Mouse (Mus musculus) neural tube, embryonic 15.5 days (tissue): ENCODE measurements around the gene Tmem233. TPM values are rescaled to one million over a fixed set of nuclear protein-coding genes. Genes with fewer than 3 reads are reported as not detected.

ENCODE experiments used
- ATAC-seq: fragments of 200-750 bp; cut with Nextera tagmentation; 2 replicates; pipeline ENCODE4 v1.8.0; 2017; ENCODE audit warnings: mild to moderate bottlenecking, moderate TSS enrichment, moderate library complexity; ENCODE audit not compliant: low FRiP score
- H3K27ac ChIP-seq: fragments of 300-500 bp; sonication (generic); replicated peaks from 2 replicates; pipeline ENCODE4 v1.5.1; 2015; ENCODE audit warnings: mild to moderate bottlenecking, inconsistent platforms
- H3K27me3 ChIP-seq: fragments of 300-500 bp; sonication (generic); replicated peaks from 2 replicates; pipeline ENCODE4 v1.6.1; 2015; ENCODE audit warnings: inconsistent platforms
- H3K36me3 ChIP-seq: fragments of 300-500 bp; sonication (generic); 2 replicates; pipeline ENCODE4 v1.6.1; 2015; ENCODE audit warnings: inconsistent platforms
- H3K4me1 ChIP-seq: fragments of 300-500 bp; sonication (generic); 2 replicates; pipeline ENCODE4 v1.6.1; 2015; ENCODE audit warnings: inconsistent platforms
- H3K4me2 ChIP-seq: fragments of 300-500 bp; sonication (generic); 2 replicates; pipeline ENCODE4 v1.6.1; 2015; ENCODE audit warnings: inconsistent platforms, mild to moderate bottlenecking, moderate library complexity
- H3K4me3 ChIP-seq: fragments of 300-500 bp; sonication (generic); replicated peaks from 2 replicates; pipeline ENCODE4 v1.5.1; 2015; ENCODE audit warnings: mild to moderate bottlenecking, inconsistent platforms
- H3K9ac ChIP-seq: fragments of 300-500 bp; sonication (generic); replicated peaks from 2 replicates; pipeline ENCODE4 v1.6.1; 2015; ENCODE audit warnings: mild to moderate bottlenecking, inconsistent platforms
- H3K9me3 ChIP-seq: fragments of 300-500 bp; sonication (generic); replicated peaks from 2 replicates; pipeline ENCODE4 v1.6.1; 2016; ENCODE audit warnings: inconsistent platforms
- WGBS: fragments of 180-500 bp; shearing (Covaris S2); methylation state at CpG from one replicate; pipeline ENCODE4 v1.1.7; 2015; ENCODE audit warnings: mixed read lengths; 5-methylcytosine and 5-hydroxymethylcytosine counted together
- polyA plus RNA-seq: library from polyadenylated mRNA; unstranded; fragments of >200 nt; fragmentation: Nextera tagmentation; extraction: Ambion mirVana; gene quantifications from 2 replicates; pipeline ENCODE4 v1.2.1, GENCODE M21; 2015

Tmem233 gene
- polyA plus RNA-seq, 1 experiment from 2014 or later, result 0.10 TPM

DNA sequence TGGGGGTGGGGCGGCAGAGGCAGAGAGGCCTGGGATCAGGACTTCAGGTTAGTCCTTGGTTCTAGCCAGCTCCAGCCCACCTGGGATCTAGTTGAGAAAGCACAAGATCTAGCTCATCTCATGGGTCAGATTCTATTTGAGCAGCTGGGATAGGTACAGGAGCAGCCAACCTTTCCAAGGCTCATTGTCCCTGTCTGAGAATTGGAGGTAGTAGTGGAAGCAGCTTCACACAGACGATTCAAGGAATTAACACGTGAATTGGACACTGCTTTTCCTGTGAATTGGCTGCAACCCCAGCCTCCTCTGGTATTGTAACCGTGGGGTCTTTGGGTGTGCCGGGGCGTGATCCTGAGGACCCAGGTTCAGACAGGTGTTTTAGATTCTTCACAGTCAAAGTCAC lies 30.2 kb downstream of the Tmem233 start:
- H3K9me3 ChIP-seq, result no peaks in the 10 kb centered on the region
- no peak overlapping the region for H3K4me3 ChIP-seq
- WGBS, result 63% methylated on average over 6 of the region's 6 CpGs
- no peaks in the 10 kb centered on the region for H3K36me3 ChIP-seq
- H3K9ac ChIP-seq, result no peak overlapping the region
- no peaks in the 10 kb centered on the region for H3K27me3 ChIP-seq
- no peak overlapping the region for H3K4me2 ChIP-seq
- no peaks in the 10 kb centered on the region for H3K4me1 ChIP-seq
- ATAC-seq, result no peak
- no peak overlapping the region for H3K27ac ChIP-seq

- no peak overlapping the region for H3K27ac ChIP-seq
- no peak for ATAC-seq
- no peak overlapping the region for H3K4me2 ChIP-seq
- no peaks in the 10 kb centered on the region for H3K36me3 ChIP-seq
- no peaks in the 10 kb centered on the region for H3K9me3 ChIP-seq
- WGBS, result 85% methylated on average over 5 of the region's 5 CpGs
- H3K27me3 ChIP-seq, result no peaks in the 10 kb centered on the region
- no peak overlapping the region for H3K4me3 ChIP-seq
- H3K4me1 ChIP-seq, result no peaks in the 10 kb centered on the region
- H3K9ac ChIP-seq, result no peak overlapping the region
Measured at GRCm38 (mm10) chr5:116052171-116052570, 30.9 kb downstream of the Tmem233 start.

- no peaks in the 10 kb centered on the region for H3K27me3 ChIP-seq
- no peak overlapping the region for H3K9ac ChIP-seq
- no peak overlapping the region for H3K4me3 ChIP-seq
- H3K4me1 ChIP-seq, result no peaks in the 10 kb centered on the region
- H3K27ac ChIP-seq, result no peak overlapping the region
- H3K9me3 ChIP-seq, result no peaks in the 10 kb centered on the region
- H3K36me3 ChIP-seq, result no peaks in the 10 kb centered on the region
- no peak for ATAC-seq
- 86% methylated on average over 4 of the region's 4 CpGs for WGBS
- no peak overlapping the region for H3K4me2 ChIP-seq
Measured at GRCm38 (mm10) chr5:116049821-116050220, 33.2 kb downstream of the Tmem233 start.

DNA sequence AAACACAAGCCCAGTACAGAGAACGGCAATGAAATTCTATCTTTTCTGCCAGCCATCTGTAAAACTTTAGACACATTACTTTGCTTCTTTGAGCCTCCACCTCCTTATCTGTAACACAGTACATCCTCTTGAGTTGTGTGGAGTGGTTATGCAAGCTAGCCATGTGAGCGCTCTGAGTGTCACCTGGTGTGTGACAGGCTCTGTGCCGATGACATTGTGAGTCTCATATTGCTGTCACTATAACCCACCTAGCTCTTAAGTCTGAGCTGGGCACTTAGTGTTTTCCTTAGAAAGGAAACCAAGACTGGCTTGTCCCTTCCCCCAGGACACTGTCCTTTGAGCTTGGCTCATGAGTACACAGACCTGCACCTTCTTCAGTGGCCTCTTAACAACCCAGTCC lies 34.7 kb downstream of the Tmem233 start:
- Histone ChIP-seq H3K36me3 (no peaks in the 10 kb centered on the region), H3K4me3 (no peak overlapping the region)
- 99% methylated on average over 3 of the region's 3 CpGs for WGBS

DNA sequence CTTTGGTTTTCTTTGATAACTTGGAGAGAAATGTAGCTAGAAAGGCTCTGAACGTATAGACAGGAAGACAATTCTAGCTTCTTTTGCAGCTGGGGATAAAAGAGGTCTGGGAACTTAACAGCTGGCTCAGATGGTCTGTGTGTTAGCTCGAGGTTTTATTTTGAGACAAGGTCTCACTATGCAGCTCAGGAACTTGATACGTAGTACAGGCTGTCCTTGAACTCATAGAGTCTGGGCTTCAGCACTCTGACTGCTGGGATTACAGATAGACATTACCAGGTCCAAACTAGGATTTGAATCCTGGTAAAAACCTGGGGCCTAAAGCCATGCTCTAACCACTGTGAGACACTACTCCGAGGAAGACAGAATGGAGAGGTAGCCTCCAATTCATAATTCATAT lies 36.8 kb downstream of the Tmem233 start:
- Histone ChIP-seq H3K4me3 (no peak overlapping the region), H3K27me3 (no peaks in the 10 kb centered on the region), H3K9me3 (no peaks in the 10 kb centered on the region), H3K9ac (no peak overlapping the region), H3K4me1 (no peaks in the 10 kb centered on the region), H3K27ac (no peak overlapping the region), H3K4me2 (no peak overlapping the region), H3K36me3 (no peaks in the 10 kb centered on the region)
- 79% methylated on average over 4 of the region's 4 CpGs for WGBS
- no peak for ATAC-seq

More for the DNA sequence above, 34.7 kb downstream of the Tmem233 start:
- ATAC-seq, result no peak
- H3K9me3 ChIP-seq, result no peaks in the 10 kb centered on the region
- no peak overlapping the region for H3K27ac ChIP-seq
- H3K27me3 ChIP-seq, result no peaks in the 10 kb centered on the region
- H3K4me1 ChIP-seq, result no peaks in the 10 kb centered on the region
- no peak overlapping the region for H3K9ac ChIP-seq
- H3K4me2 ChIP-seq, result no peak overlapping the region

GRCm38 (mm10) chr5:116045581-116045980 lies 37.5 kb downstream of the Tmem233 start:
- Histone ChIP-seq H3K27ac (no peak overlapping the region), H3K4me3 (no peak overlapping the region), H3K27me3 (no peaks in the 10 kb centered on the region), H3K4me1 (no peaks in the 10 kb centered on the region), H3K4me2 (no peak overlapping the region), H3K9me3 (no peaks in the 10 kb centered on the region), H3K36me3 (no peaks in the 10 kb centered on the region), H3K9ac (no peak overlapping the region)
- ATAC-seq, result no peak
- 84% methylated on average over 8 of the region's 8 CpGs for WGBS

- no peaks in the 10 kb centered on the region for H3K36me3 ChIP-seq
- no peak overlapping the region for H3K9ac ChIP-seq
- H3K4me2 ChIP-seq, result no peak overlapping the region
- no peak overlapping the region for H3K27ac ChIP-seq
- no peaks in the 10 kb centered on the region for H3K27me3 ChIP-seq
- WGBS, result 68% methylated on average over 7 of the region's 7 CpGs
- no peaks in the 10 kb centered on the region for H3K4me1 ChIP-seq
- no peak overlapping the region for H3K4me3 ChIP-seq
- no peaks in the 10 kb centered on the region for H3K9me3 ChIP-seq
- ATAC-seq, result no peak
Measured at GRCm38 (mm10) chr5:116042241-116042640, 40.8 kb downstream of the Tmem233 start.

DNA sequence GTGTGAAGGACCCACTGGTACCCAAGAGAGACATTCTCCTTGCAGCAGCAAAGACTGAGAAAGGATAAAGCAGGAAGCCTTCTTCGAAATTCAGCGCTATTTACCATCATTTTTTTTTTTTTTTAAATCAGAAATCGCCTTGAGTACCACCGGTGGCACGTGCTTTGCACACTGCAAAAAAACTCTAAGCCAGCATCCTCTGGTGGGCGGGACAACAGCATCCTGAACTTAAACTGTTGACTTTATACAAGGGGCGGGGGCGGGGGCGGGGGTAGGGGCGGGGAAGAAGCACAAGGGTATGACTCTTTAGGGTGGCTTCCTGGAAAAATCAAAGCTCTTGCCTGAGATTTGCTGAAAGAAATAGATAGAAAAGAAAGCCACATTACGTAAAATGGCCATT lies 43.3 kb downstream of the Tmem233 start:
- Histone ChIP-seq H3K27ac (no peak overlapping the region), H3K36me3 (no peaks in the 10 kb centered on the region)
- ATAC-seq, result no peak

DNA sequence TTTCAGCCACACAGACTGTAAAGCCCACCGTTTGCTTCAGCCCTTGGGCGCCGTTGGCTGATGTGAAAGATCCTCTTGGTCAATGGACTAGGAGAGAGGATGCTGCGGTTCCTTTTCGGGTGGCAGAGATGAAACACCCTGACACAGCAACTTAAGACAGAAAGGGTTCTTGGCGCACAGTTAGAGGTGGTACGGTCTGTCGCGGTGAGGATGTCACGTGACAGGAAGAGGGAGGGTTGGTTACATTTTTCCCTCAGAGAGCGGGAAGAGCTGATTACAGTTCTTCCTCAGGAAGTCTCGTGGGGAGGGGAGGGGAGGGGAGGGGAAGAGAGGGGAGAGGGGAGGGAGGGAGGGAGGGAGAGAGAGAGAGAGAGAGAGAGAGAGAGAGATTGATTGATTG lies 45.3 kb downstream of the Tmem233 start:
- Histone ChIP-seq H3K36me3 (no peaks in the 10 kb centered on the region), H3K4me1 (no peaks in the 10 kb centered on the region), H3K4me2 (no peak overlapping the region), H3K27ac (no peak overlapping the region), H3K27me3 (no peaks in the 10 kb centered on the region), H3K9me3 (no peaks in the 10 kb centered on the region), H3K4me3 (no peak overlapping the region), H3K9ac (no peak overlapping the region)
- 58% methylated on average over 12 of the region's 12 CpGs for WGBS
- ATAC-seq, result no peak

More for the DNA sequence above, 43.3 kb downstream of the Tmem233 start:
- Histone ChIP-seq H3K4me2 (peak overlapping the region; percentile 37), H3K4me1 (no peaks in the 10 kb centered on the region), H3K9me3 (no peaks in the 10 kb centered on the region), H3K4me3 (no peak overlapping the region), H3K9ac (no peak overlapping the region), H3K27me3 (no peaks in the 10 kb centered on the region)
- 27% methylated on average over 11 of the region's 11 CpGs for WGBS

GRCm38 (mm10) chr5:116036465-116036864 lies 46.6 kb downstream of the Tmem233 start:
- H3K4me2 ChIP-seq, result no peak overlapping the region
- H3K4me3 ChIP-seq, result no peak overlapping the region
- 57% methylated on average over 16 of the region's 16 CpGs for WGBS
- H3K4me1 ChIP-seq, result peaks cover 3% of the 10 kb centered on the region; the same call in 1 of the 2 replicates
- no peaks in the 10 kb centered on the region for H3K36me3 ChIP-seq
- no peak overlapping the region for H3K9ac ChIP-seq
- H3K27me3 ChIP-seq, result no peaks in the 10 kb centered on the region
- H3K27ac ChIP-seq, result peak overlapping the region; percentile 33; the same call in 1 of the 2 replicates
- no peaks in the 10 kb centered on the region for H3K9me3 ChIP-seq
- no peak for ATAC-seq

DNA sequence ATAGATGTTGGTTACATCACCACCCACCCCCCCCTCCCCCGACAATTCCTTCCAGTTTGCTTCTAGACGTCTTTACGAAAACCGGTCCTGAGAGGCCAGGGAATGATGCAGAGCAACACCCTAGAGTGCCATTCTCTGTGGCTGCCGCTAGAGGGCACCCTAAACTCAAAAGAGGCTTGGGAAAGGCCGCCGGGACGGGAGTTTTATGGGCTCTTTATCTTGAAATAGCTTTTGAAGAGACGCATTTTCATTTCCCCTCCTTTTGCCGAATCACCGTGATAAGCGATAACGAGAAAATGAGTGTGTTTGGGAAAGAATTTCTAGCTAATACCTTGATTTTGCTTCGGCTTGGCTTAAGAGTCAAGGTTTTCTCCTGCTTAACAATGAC lies 51.9 kb downstream of the Tmem233 start:
- H3K4me2 ChIP-seq, result peak overlapping the region; percentile 58
- no peaks in the 10 kb centered on the region for H3K9me3 ChIP-seq
- H3K4me1 ChIP-seq, result peaks cover 12% of the 10 kb centered on the region
- ATAC-seq, result peak; percentile 68
- peak overlapping the region; percentile 56; the same call in 1 of the 2 replicates for H3K27ac ChIP-seq
- H3K9ac ChIP-seq, result no peak overlapping the region
- no peaks in the 10 kb centered on the region for H3K27me3 ChIP-seq
- no peaks in the 10 kb centered on the region for H3K36me3 ChIP-seq
- WGBS, result 2% methylated on average over 14 of the region's 14 CpGs
- H3K4me3 ChIP-seq, result peak overlapping the region; percentile 26

- peak overlapping the region; percentile 34; the same call in 1 of the 2 replicates for H3K9ac ChIP-seq
- no peak overlapping the region for H3K27ac ChIP-seq
- no peaks in the 10 kb centered on the region for H3K27me3 ChIP-seq
- peak overlapping the region; percentile 26 for H3K4me3 ChIP-seq
- no peaks in the 10 kb centered on the region for H3K9me3 ChIP-seq
- peak overlapping the region; percentile 58 for H3K4me2 ChIP-seq
- peaks cover 12% of the 10 kb centered on the region for H3K4me1 ChIP-seq
- no peaks in the 10 kb centered on the region for H3K36me3 ChIP-seq
- peak; percentile 57; the same call in 1 of the 2 replicates for ATAC-seq
- WGBS, result 8% methylated on average over 19 of the region's 19 CpGs
Measured at GRCm38 (mm10) chr5:116030566-116031189, 52.4 kb downstream of the Tmem233 start.
